Mouse (Mus musculus) forebrain, embryonic 11.5 days (tissue): Measurements from ENCODE around the gene Ak5. TPM values are rescaled to one million over a fixed set of nuclear protein-coding genes. Genes with fewer than 3 reads are reported as not detected.

Source experiments
- ATAC-seq: fragments of 200-750 bp; cut with Nextera tagmentation; replicated peaks from 2 replicates; pipeline ENCODE4 v1.8.0; 2017; ENCODE audit warnings: moderate TSS enrichment; ENCODE audit not compliant: low FRiP score
- DNase-seq: peaks from one replicate; pipeline ENCODE4 v3.0.0-alpha.2; 2017; ENCODE audit warnings: low spot score
- H3K27ac ChIP-seq: fragments of 300-500 bp; sonication (generic); 2 replicates; pipeline ENCODE4 v1.5.1; 2014; ENCODE audit warnings: low read depth, low read length
- H3K27me3 ChIP-seq: fragments of 300-500 bp; sonication (generic); 2 replicates; pipeline ENCODE4 v1.6.1; 2014; ENCODE audit warnings: mild to moderate bottlenecking, low read length, mixed read lengths; ENCODE audit not compliant: control insufficient read depth, insufficient read depth
- H3K36me3 ChIP-seq: fragments of 300-500 bp; sonication (generic); 2 replicates; pipeline ENCODE4 v1.6.1; 2014; ENCODE audit warnings: mild to moderate bottlenecking, low read length, moderate library complexity, mixed read lengths; ENCODE audit not compliant: control insufficient read depth, insufficient read depth
- H3K4me1 ChIP-seq: fragments of 300-500 bp; sonication (generic); replicated peaks from 2 replicates; pipeline ENCODE4 v1.6.1; 2014; ENCODE audit warnings: low read length, mixed read lengths; ENCODE audit not compliant: control insufficient read depth, insufficient read depth
- H3K4me2 ChIP-seq: fragments of 300-500 bp; sonication (generic); 2 replicates; pipeline ENCODE4 v1.6.1; 2014; ENCODE audit warnings: low read depth, mild to moderate bottlenecking, low read length, moderate library complexity, mixed read lengths; ENCODE audit not compliant: severe bottlenecking
- H3K4me3 ChIP-seq: fragments of 300-500 bp; sonication (generic); 2 replicates; pipeline ENCODE4 v1.5.1; 2014; ENCODE audit warnings: low read depth, low read length
- H3K9ac ChIP-seq: fragments of 300-500 bp; sonication (generic); 2 replicates; pipeline ENCODE4 v1.6.1; 2014; ENCODE audit warnings: low read length
- H3K9me3 ChIP-seq: fragments of 300-500 bp; sonication (generic); 2 replicates; pipeline ENCODE4 v1.6.1; 2016; ENCODE audit warnings: low read length, mixed read lengths; ENCODE audit not compliant: control insufficient read depth
- WGBS: fragments of 180-500 bp; shearing (Covaris S2); extraction: QIAGEN DNeasy Blood & Tissue Kit; methylation state at CpG from one replicate; pipeline ENCODE4 v1.1.7; 2014; 5-methylcytosine and 5-hydroxymethylcytosine counted together
- polyA plus RNA-seq: library from polyadenylated mRNA; unstranded; fragments of >200 nt; fragmentation: Nextera tagmentation; extraction: Ambion mirVana; gene quantifications from 2 replicates; pipeline ENCODE4 v1.2.1, GENCODE M21; 2014

Ak5 gene
- polyA plus RNA-seq, 1 experiment from 2014 or later: 0.87 TPM

GRCm38 (mm10) chr3:152477796-152478527 is 190.2 kb downstream of the Ak5 start:
- no peaks in the 10 kb centered on the region for H3K9me3 ChIP-seq
- 0 out of 2 replicates have a peak overlapping the region, but pooled peaks have one; percentile 6 for H3K27ac ChIP-seq
- H3K4me1 ChIP-seq: peaks cover 11% of the 10 kb centered on the region; the same call in 1 of the 2 replicates
- H3K36me3 ChIP-seq: no peaks in the 10 kb centered on the region
- peak overlapping the region; percentile 59 for H3K4me2 ChIP-seq
- peak overlapping the region; percentile 43 for H3K9ac ChIP-seq
- no peaks in the 10 kb centered on the region for H3K27me3 ChIP-seq
- DNase-seq: peak; percentile 79
- 4% methylated on average over 23 of the region's 23 CpGs for WGBS
- ATAC-seq: peak; percentile 69
- peak overlapping the region; percentile 35 for H3K4me3 ChIP-seq

GRCm38 (mm10) chr3:152475894-152476293 is 192.3 kb downstream of the Ak5 start:
- no peaks in the 10 kb centered on the region for H3K36me3 ChIP-seq
- no peak overlapping the region for H3K4me3 ChIP-seq
- no peaks in the 10 kb centered on the region for H3K9me3 ChIP-seq
- no peak overlapping the region for H3K4me2 ChIP-seq
- no peak for ATAC-seq
- no peak overlapping the region for H3K27ac ChIP-seq
- WGBS: 89% methylated on average over 3 of the region's 3 CpGs
- no peak overlapping the region for H3K9ac ChIP-seq
- H3K4me1 ChIP-seq: peaks cover 9% of the 10 kb centered on the region; the same call in 1 of the 2 replicates
- H3K27me3 ChIP-seq: no peaks in the 10 kb centered on the region
- no peak for DNase-seq

GRCm38 (mm10) chr3:152475278-152475669 is 192.9 kb downstream of the Ak5 start:
- no peaks in the 10 kb centered on the region for H3K36me3 ChIP-seq
- H3K27ac ChIP-seq: no peak overlapping the region
- H3K27me3 ChIP-seq: no peaks in the 10 kb centered on the region
- H3K4me3 ChIP-seq: no peak overlapping the region
- ATAC-seq: no peak
- DNase-seq: no peak
- H3K4me1 ChIP-seq: peaks cover 9% of the 10 kb centered on the region; the same call in 1 of the 2 replicates
- H3K9ac ChIP-seq: no peak overlapping the region
- no peaks in the 10 kb centered on the region for H3K9me3 ChIP-seq
- 94% methylated on average over 1 of the region's 1 CpGs for WGBS
- H3K4me2 ChIP-seq: no peak overlapping the region

- Histone ChIP-seq H3K36me3 (no peaks in the 10 kb centered on the region), H3K27ac (no peak overlapping the region), H3K4me1 (peaks cover 9% of the 10 kb centered on the region; the same call in 1 of the 2 replicates), H3K9me3 (no peaks in the 10 kb centered on the region), H3K4me2 (no peak overlapping the region), H3K9ac (no peak overlapping the region), H3K27me3 (no peaks in the 10 kb centered on the region), H3K4me3 (no peak overlapping the region)
- peak; percentile 79 for DNase-seq
- whole genome bisulfite sequencing: 64% methylated on average over 15 of the region's 15 CpGs
- no peak for ATAC-seq
These were observed 193.4 kb downstream of the Ak5 start for GRCm38 (mm10) chr3:152474582-152475277.

GRCm38 (mm10) chr3:152472676-152473075 is 195.5 kb downstream of the Ak5 start:
- WGBS: 90% methylated on average over 16 of the region's 16 CpGs
- no peak overlapping the region for H3K27ac ChIP-seq
- H3K9ac ChIP-seq: no peak overlapping the region
- H3K4me1 ChIP-seq: peaks cover 6% of the 10 kb centered on the region; the same call in 1 of the 2 replicates
- H3K36me3 ChIP-seq: no peaks in the 10 kb centered on the region
- no peaks in the 10 kb centered on the region for H3K27me3 ChIP-seq
- no peak overlapping the region for H3K4me2 ChIP-seq
- H3K4me3 ChIP-seq: no peak overlapping the region
- no peaks in the 10 kb centered on the region for H3K9me3 ChIP-seq
- no peak for DNase-seq
- no peak for ATAC-seq

GRCm38 (mm10) chr3:152470347-152470746 is 197.8 kb downstream of the Ak5 start:
- Histone ChIP-seq H3K4me3 (no peak overlapping the region), H3K4me1 (no peaks in the 10 kb centered on the region), H3K27ac (no peak overlapping the region), H3K9me3 (no peaks in the 10 kb centered on the region), H3K4me2 (no peak overlapping the region), H3K9ac (no peak overlapping the region), H3K36me3 (no peaks in the 10 kb centered on the region), H3K27me3 (no peaks in the 10 kb centered on the region)
- ATAC-seq (no peak), DNase-seq (no peak)
- WGBS: 87% methylated on average over 10 of the region's 10 CpGs

- Histone ChIP-seq H3K4me3 (no peak overlapping the region), H3K9ac (no peak overlapping the region), H3K36me3 (no peaks in the 10 kb centered on the region), H3K9me3 (no peaks in the 10 kb centered on the region), H3K4me1 (no peaks in the 10 kb centered on the region), H3K4me2 (no peak overlapping the region), H3K27ac (no peak overlapping the region), H3K27me3 (no peaks in the 10 kb centered on the region)
- ATAC-seq (no peak), DNase-seq (no peak)
- 86% methylated on average over 18 of the region's 18 CpGs for WGBS
These were observed 198.5 kb downstream of the Ak5 start for GRCm38 (mm10) chr3:152469423-152470200.

GRCm38 (mm10) chr3:152468569-152469041 is 199.6 kb downstream of the Ak5 start:
- no peak overlapping the region for H3K27ac ChIP-seq
- no peak overlapping the region for H3K4me2 ChIP-seq
- no peak overlapping the region for H3K9ac ChIP-seq
- H3K4me1 ChIP-seq: no peaks in the 10 kb centered on the region
- DNase-seq: no peak
- ATAC-seq: no peak
- H3K36me3 ChIP-seq: no peaks in the 10 kb centered on the region
- no peaks in the 10 kb centered on the region for H3K9me3 ChIP-seq
- H3K4me3 ChIP-seq: no peak overlapping the region
- 89% methylated on average over 12 of the region's 12 CpGs for WGBS
- no peaks in the 10 kb centered on the region for H3K27me3 ChIP-seq
